Mouse (Mus musculus): ENCODE results near the gene Ebf1.

DNA sequence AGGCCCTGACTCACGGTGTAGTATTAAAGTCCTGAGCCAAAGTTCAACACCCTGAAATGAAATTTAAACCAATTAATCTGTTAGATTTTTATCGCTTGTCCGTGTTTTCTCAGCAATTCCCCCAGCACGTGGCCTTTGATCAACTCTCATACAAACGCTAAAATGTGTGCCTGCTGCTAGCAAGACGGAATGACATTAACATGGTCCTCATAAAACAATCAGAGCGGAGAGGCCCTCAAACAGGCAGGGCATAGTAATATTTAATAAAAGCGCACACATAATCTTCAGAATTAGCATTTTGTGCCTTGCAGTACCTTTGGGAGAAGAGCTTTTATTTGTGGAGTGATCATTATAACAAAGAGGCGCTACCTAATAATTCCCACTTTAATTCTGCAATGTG, 287.0 kb downstream of the Ebf1 start:
- no peak for TF ChIP-seq GATA1 (IDR thresholded peaks at IDR 0.05; ENCODE audit: low read length)
- TF ChIP-seq TAL1 (IDR thresholded peaks at IDR 0.05; ENCODE audit: low read length), result no peak

Measured in erythroblast, embryonic 14.5 days (primary cell).